Mouse (Mus musculus) heart, embryonic 14.5 days (tissue): ENCODE measurements around the gene Gm6370. TPM values are rescaled to one million over a fixed set of nuclear protein-coding genes. Genes with fewer than 3 reads are reported as not detected.
"Not testable (repeated sequence)": the region's sequence is repeated elsewhere in the genome, so short reads cannot be mapped to it uniquely, and the experiment has no call there.

ENCODE experiments used
- ATAC-seq: fragments of 200-750 bp; cut with Nextera tagmentation; 2 replicates; pipeline ENCODE4 v1.8.0; 2017; ENCODE audit warnings: low read depth, moderate TSS enrichment; ENCODE audit not compliant: insufficient number of reproducible peaks, insufficient read depth, low FRiP score
- H3K27ac ChIP-seq, 2 experiments: fragments of 200-500 bp in 1 of 2; fragments of 300-500 bp in 1 of 2; sonication (generic) in 1 of 2; replicated peaks in 1 of 2; 2 replicates each; pipeline ENCODE4 v1.5.1; 2012 to 2014; ENCODE audit warnings: low read depth in 2 of 2, low read length in 2 of 2, control low read depth in 1 of 2, mild to moderate bottlenecking in 1 of 2, mixed read lengths in 1 of 2; ENCODE audit not compliant: control insufficient read depth in 1 of 2, insufficient read depth in 1 of 2
- H3K27me3 ChIP-seq: fragments of 300-500 bp; sonication (generic); 2 replicates; pipeline ENCODE4 v1.6.1; 2014; ENCODE audit warnings: mild to moderate bottlenecking, low read length, control low read depth; ENCODE audit not compliant: control insufficient read depth, insufficient read depth
- H3K36me3 ChIP-seq: fragments of 300-500 bp; sonication (generic); 2 replicates; pipeline ENCODE4 v1.6.1; 2014; ENCODE audit warnings: mild to moderate bottlenecking, control low read depth, low read length, mixed read lengths; ENCODE audit not compliant: control insufficient read depth, insufficient read depth
- H3K4me1 ChIP-seq, 2 experiments: fragments of 200-500 bp in 1 of 2; fragments of 300-500 bp in 1 of 2; sonication (generic) in 1 of 2; 2 replicates each; pipeline ENCODE4 v1.6.1; 2012 to 2014; ENCODE audit warnings: low read length in 2 of 2, control low read depth in 1 of 2, mixed read lengths in 1 of 2; ENCODE audit not compliant: control insufficient read depth in 2 of 2, insufficient read depth in 2 of 2
- H3K4me2 ChIP-seq: fragments of 300-500 bp; sonication (generic); 2 replicates; pipeline ENCODE4 v1.6.1; 2014; ENCODE audit warnings: mild to moderate bottlenecking, low read length
- H3K4me3 ChIP-seq, 2 experiments: fragments of 200-500 bp in 1 of 2; fragments of 300-500 bp in 1 of 2; sonication (generic) in 1 of 2; 2 replicates each; pipeline ENCODE4 v1.5.1; 2012 to 2014; ENCODE audit warnings: low read length in 2 of 2, mild to moderate bottlenecking in 2 of 2, control low read depth in 1 of 2, low read depth in 1 of 2, moderate library complexity in 1 of 2; ENCODE audit not compliant: control insufficient read depth in 1 of 2, insufficient read depth in 1 of 2
- H3K9ac ChIP-seq: fragments of 300-500 bp; sonication (generic); 2 replicates; pipeline ENCODE4 v1.6.1; 2014; ENCODE audit warnings: mild to moderate bottlenecking, low read length
- H3K9me3 ChIP-seq: fragments of 300-500 bp; sonication (generic); 2 replicates; pipeline ENCODE4 v1.6.1; 2016; ENCODE audit warnings: low read length, control low read depth; ENCODE audit not compliant: control insufficient read depth
- WGBS: fragments of 180-500 bp; shearing (Covaris S2); extraction: QIAGEN DNeasy Blood & Tissue Kit; methylation state at CpG from one replicate; pipeline ENCODE4 v1.1.7; 2014; 5-methylcytosine and 5-hydroxymethylcytosine counted together
- polyA plus RNA-seq: library from polyadenylated mRNA; unstranded; fragments of >200 nt; fragmentation: Nextera tagmentation; extraction: Ambion mirVana; gene quantifications from 2 replicates; pipeline ENCODE4 v1.2.1, GENCODE M21; 2014

The Gm6370 gene
- polyA plus RNA-seq, 1 experiment from 2014 or later, result not detected

- H3K27me3 ChIP-seq, result no peaks in the 10 kb centered on the region
- no peaks in the 10 kb centered on the region for H3K4me1 ChIP-seq
- H3K27ac ChIP-seq, result no peak overlapping the region
- no peaks in the 10 kb centered on the region for H3K36me3 ChIP-seq
- no peak overlapping the region for H3K4me2 ChIP-seq
- ATAC-seq, result no peak
- 92% methylated on average over 9 of the region's 9 CpGs for WGBS
- H3K9me3 ChIP-seq, result no peaks in the 10 kb centered on the region
- no peak overlapping the region for H3K9ac ChIP-seq
- no peak overlapping the region for H3K4me3 ChIP-seq
Measured at GRCm38 (mm10) chr5:146470821-146471220, 20.3 kb upstream of the Gm6370 start.

- Histone ChIP-seq H3K9me3 (no peaks in the 10 kb centered on the region), H3K4me1 (no peaks in the 10 kb centered on the region)
Measured at GRCm38 (mm10) chr5:146471311-146471710, 19.9 kb upstream of the Gm6370 start.

GRCm38 (mm10) chr5:146471821-146472220 lies 19.3 kb upstream of the Gm6370 start:
- H3K9me3 ChIP-seq, result no peaks in the 10 kb centered on the region
- no peaks in the 10 kb centered on the region for H3K36me3 ChIP-seq
- H3K4me1 ChIP-seq, result no peaks in the 10 kb centered on the region
- H3K4me2 ChIP-seq, result no peak overlapping the region
- 82% methylated on average over 12 of the region's 12 CpGs for WGBS
- ATAC-seq, result no peak
- H3K9ac ChIP-seq, result no peak overlapping the region
- no peak overlapping the region for H3K4me3 ChIP-seq
- no peak overlapping the region for H3K27ac ChIP-seq
- no peaks in the 10 kb centered on the region for H3K27me3 ChIP-seq

More at GRCm38 (mm10) chr5:146471311-146471710, 19.9 kb upstream of the Gm6370 start:
- Histone ChIP-seq H3K27me3 (no peaks in the 10 kb centered on the region), H3K36me3 (no peaks in the 10 kb centered on the region), H3K4me2 (no peak overlapping the region), H3K4me3 (no peak overlapping the region), H3K9ac (no peak overlapping the region), H3K27ac (no peak overlapping the region)
- ATAC-seq, result no peak
- 65% methylated on average over 5 of the region's 5 CpGs for WGBS

GRCm38 (mm10) chr5:146479564-146479963 lies 11.6 kb upstream of the Gm6370 start:
- 7% methylated on average over 4 of the region's 4 CpGs for WGBS
- not testable (repeated sequence) for H3K27me3 ChIP-seq, H3K9ac ChIP-seq, H3K4me2 ChIP-seq, H3K4me1 ChIP-seq, H3K27ac ChIP-seq, ATAC-seq, H3K9me3 ChIP-seq, H3K4me3 ChIP-seq, H3K36me3 ChIP-seq

- 80% methylated on average over 1 of the region's 3 CpGs for WGBS
Measured at GRCm38 (mm10) chr5:146481665-146482064, 9.5 kb upstream of the Gm6370 start, which contains the start of gene Gm6408. Gene Gm6408, plus strand, starts transcription at chr5:146481965.

GRCm38 (mm10) chr5:146488959-146489358 lies 2.2 kb upstream of the Gm6370 start:
- not testable (repeated sequence) for H3K4me2 ChIP-seq, H3K36me3 ChIP-seq, ATAC-seq, H3K27ac ChIP-seq, H3K4me3 ChIP-seq, H3K4me1 ChIP-seq, H3K9ac ChIP-seq, H3K9me3 ChIP-seq, H3K27me3 ChIP-seq
- 4% methylated on average over 3 of the region's 4 CpGs for whole genome bisulfite sequencing

More at GRCm38 (mm10) chr5:146481665-146482064, 9.5 kb upstream of the Gm6370 start, which contains the start of gene Gm6408:
- not testable (repeated sequence) for H3K27me3 ChIP-seq, H3K9me3 ChIP-seq, H3K36me3 ChIP-seq, H3K9ac ChIP-seq, H3K4me3 ChIP-seq, H3K4me1 ChIP-seq, H3K4me2 ChIP-seq, H3K27ac ChIP-seq, ATAC-seq

- not testable (repeated sequence) for H3K27me3 ChIP-seq, H3K4me3 ChIP-seq, H3K4me1 ChIP-seq, H3K4me2 ChIP-seq, H3K9ac ChIP-seq, H3K9me3 ChIP-seq, ATAC-seq, H3K36me3 ChIP-seq, H3K27ac ChIP-seq
- no CpG with 5 or more reads among the region's 5 CpGs for WGBS
Measured at GRCm38 (mm10) chr5:146502099-146502498, 10.9 kb downstream of the Gm6370 start, which contains the start of gene 4930449I24Rik. Gene 4930449I24Rik, plus strand, starts transcription at chr5:146502399.

GRCm38 (mm10) chr5:146513823-146514222 lies 22.7 kb downstream of the Gm6370 start, which contains the start of gene Gm3402:
Gene Gm3402, plus strand, starts transcription at chr5:146514123.
- not testable (repeated sequence) for H3K9me3 ChIP-seq, H3K27me3 ChIP-seq, H3K4me2 ChIP-seq, H3K4me1 ChIP-seq, H3K36me3 ChIP-seq, H3K27ac ChIP-seq, H3K9ac ChIP-seq, H3K4me3 ChIP-seq, ATAC-seq
- WGBS, result no CpG with 5 or more reads among the region's 5 CpGs
